Mouse (Mus musculus) kidney, adult 9 months (tissue): ENCODE measurements at regions not wholly inside any gene's neighbourhood (a gene's known extent, or its start where the extent isn't known, plus 50 kb on each side); places are given as distances from the start of the nearest gene placed in this dataset.
A peak's percentile ranks its signal among the peaks of the same experiment; 100 is the strongest.

Experiments
- DNase-seq: peaks from one replicate; pipeline ENCODE4 v3.0.0; 2022

- DNase-seq = no peak
These were observed 104.5 kb upstream of the 1700020N01Rik start for GRCm38 (mm10) chr10:21488374-21488930.

DNA sequence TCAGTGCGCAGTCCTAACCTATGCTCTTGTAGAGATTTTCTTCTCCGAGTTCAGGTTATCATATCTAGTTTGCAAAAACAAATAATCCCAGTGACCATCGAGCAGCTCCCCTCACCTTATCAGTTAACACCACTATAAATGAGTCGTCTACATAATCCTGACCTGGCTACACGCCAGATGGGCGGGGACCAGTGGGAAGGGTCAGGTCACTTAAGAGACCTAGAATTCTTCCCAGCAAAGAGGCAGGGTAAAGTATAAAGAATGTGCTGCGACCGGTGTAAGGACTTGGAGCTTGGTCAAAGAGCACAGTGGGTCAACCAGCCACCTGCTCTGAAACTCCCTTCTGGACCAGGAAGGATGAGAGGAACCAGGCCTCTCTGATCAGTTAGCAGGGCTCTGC, 102.0 kb upstream of the 1700020N01Rik start:
- peak; percentile 75 for DNase-seq

- peak; percentile 86 for DNase-seq
These were observed 100.6 kb upstream of the 1700020N01Rik start for GRCm38 (mm10) chr10:21492254-21492894.

GRCm38 (mm10) chr10:21494536-21494935, 98.4 kb upstream of the 1700020N01Rik start:
- DNase-seq = no peak

DNA sequence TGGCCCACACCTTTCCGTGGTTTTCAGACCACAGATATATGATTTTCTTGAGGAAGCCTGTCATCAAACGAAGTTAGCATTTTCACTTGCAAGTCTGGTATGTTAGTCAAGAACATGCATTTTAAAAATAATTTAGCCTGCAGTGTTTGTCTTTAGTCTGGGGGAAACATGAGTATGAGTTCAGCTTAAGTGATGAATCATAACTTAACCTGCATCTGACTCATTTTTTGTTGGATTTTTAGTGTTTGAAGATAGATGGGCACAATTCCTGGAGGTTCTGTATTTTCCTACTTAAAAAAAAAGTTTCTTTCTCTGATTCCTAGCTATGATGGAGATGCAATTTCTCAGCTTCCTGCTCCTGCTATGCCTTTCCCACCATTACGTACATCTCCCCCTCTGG, 95.8 kb upstream of the 1700020N01Rik start:
- DNase-seq = no peak

DNA sequence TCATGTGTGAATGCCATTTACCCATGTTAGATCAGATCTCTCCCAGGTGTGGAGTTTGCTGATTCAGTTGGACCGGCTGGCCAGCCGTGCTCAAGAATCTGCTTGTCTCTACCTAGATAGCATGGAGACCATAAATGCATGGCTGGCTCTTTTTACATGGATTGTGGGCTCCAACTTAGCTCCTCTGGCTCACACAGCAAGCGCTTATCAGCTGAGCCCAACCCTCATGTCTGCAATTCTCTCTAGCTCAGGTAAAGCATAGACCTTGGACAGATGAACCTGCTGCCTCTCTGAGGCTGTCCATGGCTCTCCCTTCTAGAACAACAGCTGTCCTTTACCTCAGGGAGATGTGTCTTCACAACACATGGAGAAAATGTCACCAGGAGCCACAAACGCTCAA, 94.8 kb upstream of the 1700020N01Rik start:
- DNase-seq = no peak

DNA sequence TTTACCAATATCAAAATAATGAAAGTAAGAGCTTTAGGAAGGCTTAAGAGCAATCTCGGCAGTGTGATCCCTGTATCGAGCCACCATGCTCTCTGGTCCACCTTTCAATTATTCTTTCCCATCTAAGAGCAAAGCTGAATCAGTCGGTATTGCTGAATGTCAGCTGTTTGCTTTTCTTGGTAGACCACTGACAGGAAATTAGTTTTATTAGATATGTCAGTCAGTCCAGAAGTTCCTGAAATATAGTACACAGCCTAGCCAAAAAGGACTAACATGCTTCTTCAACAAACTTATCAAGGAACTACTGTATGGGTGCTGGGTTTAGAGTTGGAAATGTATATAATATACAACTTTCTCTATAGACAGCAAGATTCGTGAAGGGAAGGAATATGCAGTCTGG, 91.3 kb upstream of the 1700020N01Rik start:
- no peak for DNase-seq

- no peak for DNase-seq
These were observed 88.5 kb upstream of the 1700020N01Rik start for GRCm38 (mm10) chr10:21504431-21504830.

DNA sequence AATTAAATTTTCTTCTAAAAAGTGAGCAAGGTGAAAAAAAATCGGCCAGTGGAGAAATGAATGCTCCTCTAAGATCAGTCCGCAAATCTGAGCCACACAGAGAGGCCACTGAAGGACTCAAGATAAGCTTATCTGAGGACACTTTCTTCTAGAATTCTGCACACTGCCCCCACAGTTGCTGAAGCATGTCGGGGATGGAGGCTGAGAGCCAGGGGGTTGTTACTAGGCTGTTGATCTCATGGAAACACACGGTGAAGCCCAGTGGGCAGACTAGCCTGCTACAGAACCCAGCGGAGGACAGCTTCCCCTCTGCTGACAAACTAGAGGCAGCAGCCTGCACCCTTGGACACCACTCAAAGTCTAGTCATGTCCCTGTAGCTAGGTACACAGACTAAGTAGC, 81.6 kb upstream of the 1700020N01Rik start:
- DNase-seq = no peak

DNA sequence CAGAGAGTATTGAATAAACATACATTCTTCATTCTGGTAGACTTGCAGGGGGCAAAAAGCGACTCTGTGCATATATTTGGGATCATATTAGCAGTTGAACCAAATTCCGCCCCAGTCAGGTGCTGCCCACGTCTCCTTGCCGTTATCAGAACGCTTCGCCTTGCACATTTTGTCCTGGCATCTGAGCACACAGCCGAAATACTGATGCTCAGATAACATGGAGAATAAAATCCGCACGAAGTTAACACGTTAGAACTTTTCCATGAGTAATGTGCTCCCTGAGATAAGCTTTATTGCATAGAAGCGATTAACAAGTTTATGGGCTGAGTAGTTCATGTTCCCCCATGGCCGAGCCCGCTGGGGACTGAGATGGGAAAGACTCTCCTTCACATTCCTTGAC, 80.5 kb upstream of the 1700020N01Rik start:
- no peak for DNase-seq

DNA sequence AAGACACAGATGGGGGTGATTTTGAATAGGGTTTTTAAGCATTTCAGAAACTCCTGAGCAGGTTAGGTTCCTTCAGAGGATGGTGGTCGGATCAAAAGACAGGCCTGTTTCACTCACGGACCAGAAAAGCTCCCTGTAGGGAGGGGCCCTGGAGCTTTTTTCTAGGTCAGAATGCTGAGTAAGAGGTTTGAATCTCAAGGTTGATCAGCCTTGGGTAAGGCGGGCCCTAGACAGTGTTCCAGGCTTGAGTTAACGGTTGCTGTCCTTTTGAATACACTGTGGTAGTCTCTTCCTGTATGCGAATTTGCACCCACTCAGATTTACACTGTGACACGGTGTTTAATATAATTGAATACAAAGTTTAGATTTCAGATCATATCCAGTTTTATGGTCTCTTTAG, 75.2 kb upstream of the 1700020N01Rik start:
- no peak for DNase-seq

GRCm38 (mm10) chr10:21520854-21521253, 72.1 kb upstream of the 1700020N01Rik start:
- no peak for DNase-seq

DNA sequence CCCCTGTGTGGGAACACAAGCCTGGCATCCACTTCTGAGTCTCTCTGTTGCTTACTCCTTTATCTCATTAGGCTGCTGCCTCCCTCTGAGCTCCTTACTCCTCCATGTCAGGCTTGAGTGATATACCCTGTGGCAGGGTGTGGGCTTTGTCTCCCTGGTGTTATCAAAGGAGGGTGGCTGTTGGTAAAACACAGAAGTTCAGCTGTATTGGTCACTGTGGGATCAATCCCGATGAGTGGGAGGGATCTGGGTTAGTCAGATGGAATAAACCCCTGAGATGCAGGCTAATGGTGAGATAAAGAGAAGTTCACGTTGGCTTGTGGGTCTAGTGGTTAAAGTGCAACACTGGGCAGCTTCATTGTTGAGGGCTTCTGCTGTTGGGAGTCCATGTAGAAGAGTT, 67.4 kb upstream of the 1700020N01Rik start:
- no peak for DNase-seq

GRCm38 (mm10) chr10:21528396-21528795, 64.5 kb upstream of the 1700020N01Rik start:
- DNase-seq = no peak

- no peak for DNase-seq
These were observed 63.7 kb upstream of the 1700020N01Rik start for GRCm38 (mm10) chr10:21529098-21529749.

DNA sequence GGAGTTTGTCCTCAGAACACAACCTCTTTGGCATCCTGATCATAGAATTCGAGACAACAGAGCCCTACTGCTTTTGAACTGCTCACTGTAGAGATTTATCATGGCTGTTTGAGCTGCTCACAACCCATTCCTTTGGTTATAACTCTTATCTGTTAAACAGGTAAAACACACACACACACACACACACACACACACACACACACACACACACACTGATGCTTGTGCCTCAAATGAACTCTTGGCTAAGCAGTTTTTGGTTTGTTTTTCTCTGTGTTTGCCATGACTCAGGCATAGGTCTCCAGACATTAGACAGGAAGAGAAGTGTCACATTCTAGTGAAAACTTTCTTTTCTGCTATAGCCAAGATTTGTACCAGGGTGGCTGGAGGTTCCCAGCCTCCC, 60.8 kb upstream of the 1700020N01Rik start:
- DNase-seq = no peak

DNA sequence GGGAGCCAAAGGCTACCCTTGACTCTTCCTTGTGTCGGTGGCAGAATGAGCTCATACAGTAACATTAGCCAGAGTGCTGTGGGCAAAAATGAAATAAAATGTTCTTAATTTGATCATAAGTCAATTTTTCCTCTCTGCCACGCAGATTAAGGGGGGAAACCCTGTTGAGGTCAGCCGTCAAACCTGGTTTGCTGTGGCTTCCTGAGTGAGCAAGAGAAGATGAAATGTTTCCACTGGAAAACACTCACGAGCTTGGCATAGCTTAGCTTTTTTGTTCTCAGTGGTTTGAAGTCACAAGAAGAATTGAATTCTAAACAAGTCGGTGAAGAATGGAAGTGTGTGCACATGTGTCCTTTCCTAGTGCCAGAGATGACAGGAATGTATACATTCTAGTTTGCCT, 57.3 kb upstream of the 1700020N01Rik start:
- DNase-seq = no peak

DNA sequence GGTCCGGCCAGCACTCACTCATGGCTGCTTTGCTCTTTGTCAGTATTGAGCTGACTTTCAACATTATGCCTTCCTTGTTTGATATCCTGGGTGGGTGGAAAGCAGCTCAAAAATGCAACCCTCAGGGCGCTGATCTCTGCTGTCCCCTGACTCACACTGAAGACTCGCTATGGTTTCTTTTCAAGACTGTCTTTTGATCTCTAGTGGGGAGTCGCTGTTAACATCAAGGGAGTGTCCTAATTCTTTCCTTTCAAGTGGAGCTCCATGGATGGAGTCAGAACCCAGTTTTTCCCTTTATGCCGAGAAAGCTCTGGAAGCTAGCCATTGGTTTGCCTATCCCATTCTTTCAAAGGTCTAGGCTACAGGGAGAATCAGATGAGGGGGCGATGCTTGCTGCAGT, 54.5 kb upstream of the 1700020N01Rik start:
- no peak for DNase-seq
